Mouse (Mus musculus): ENCODE data around the gene Dlst.

Dlst gene

DNA sequence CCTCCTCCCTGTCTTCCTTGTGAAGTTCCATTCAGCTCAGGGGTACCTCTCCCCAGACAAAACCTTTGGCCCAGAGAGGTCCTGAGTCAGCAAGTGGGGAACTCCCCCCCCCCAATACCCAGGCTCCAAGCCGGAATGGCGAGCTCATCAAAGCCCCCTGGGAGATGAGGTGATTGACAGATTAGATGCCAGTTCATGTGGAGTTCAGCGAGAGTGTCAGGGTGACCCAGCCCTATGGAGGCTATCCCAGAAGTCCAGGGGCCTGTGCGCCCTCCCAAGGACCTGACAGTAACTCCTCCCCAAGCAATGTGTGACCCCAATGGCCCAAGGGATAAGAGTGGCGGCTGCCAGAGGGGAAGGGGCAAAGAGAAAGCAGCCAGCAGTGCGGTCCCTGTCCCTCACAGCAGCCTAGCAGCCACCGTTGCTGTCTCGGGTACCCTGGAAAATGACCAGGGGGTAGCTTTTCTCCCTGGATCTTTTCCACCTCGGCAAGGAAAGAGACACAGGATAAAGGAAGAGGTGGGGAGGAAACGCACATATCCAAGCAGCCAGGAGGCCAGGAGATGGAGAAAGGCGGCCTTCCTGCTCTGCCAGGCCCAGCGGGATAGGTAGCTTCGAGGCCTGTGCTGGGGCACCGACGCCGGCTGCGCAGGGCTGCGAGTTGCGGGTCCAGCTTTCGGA lies 39.8 kb downstream of the Dlst start:
- DNase-seq (ENCODE audit: low spot score in 2 of 2): no peak

DNA sequence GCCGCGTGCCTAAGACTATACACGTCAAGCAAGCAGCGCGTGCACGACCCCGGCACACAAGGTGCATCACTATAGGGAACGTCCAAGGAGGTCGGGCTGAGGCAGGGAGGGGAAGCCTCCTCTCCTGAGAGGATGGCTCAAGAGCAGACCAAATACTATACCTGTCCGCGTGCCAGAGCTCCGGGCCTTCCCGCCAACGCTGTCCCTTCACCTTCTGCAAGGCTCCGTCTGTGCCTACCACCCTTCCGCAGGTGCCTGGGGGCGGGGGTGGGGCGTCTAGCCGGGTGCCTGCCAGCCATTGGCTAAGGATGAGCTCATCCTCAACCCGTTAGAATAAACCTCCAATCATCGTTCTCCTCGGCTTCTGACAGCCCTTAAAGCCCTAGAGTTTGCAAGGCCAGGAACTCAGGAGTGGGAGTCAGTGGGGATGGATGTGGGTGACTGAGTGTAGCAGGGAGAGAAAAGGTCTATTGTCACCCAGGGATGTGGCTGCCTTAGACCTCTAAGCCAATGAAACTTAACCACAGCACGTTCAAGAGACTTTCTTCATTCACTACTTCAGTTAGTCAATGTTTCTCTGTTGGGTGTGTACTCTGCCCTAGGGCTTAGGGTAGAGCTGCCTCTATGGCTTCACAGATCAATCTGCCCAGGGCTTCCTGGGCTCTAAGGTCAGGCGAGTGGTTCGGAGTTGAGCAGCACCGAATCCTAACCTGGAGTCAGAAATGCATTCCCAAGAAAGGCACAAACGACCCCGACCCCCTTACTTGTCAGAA lies 40.6 kb downstream of the Dlst start, which contains the start of gene Rps6kl1:
Rps6kl1 (minus strand) TSS at position 263 of the 773 bp plus-strand sequence.
- peak; percentile 34 to 45 for DNase-seq (ENCODE audit: low spot score in 2 of 2)

DNA sequence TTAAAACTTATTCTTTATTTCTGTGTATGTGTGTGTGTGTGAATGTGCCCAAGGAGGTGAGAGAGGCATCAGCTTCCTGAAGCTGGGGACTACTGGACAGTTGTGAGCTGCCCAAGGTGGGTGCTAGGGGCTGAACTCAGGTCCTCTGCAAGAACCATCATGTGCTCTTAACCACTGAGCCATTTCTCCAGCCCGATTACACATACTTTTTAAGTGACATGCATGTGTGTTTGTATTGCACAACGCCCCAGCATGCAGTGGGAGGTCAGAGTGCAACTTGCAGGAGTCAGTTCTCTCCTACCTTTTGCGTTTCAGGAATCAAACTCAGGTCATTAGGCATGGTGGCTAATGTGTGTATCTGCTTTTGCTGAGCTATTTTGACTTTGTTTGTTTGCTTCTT lies 42.4 kb downstream of the Dlst start:
- DNase-seq (ENCODE audit: low spot score in 2 of 2): no peak

DNA sequence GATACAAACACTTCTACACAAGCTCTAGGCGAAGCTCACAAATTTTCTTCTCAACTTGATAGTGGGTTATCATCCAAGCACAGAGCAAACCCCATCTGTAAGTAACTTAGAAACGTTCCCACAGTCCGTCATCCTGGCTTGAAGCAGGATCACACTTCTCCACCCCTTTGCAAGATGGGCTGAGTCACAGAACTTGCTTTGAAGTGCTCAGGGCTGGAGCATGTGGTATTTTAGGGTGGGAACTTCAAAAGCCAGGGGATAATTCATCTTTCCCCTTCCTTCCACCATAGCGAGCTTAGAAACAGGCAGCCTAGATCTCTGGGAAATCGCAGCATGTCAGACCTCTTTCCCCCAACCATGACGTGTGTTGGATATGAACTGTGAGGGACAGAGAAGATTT lies 45.7 kb downstream of the Dlst start:
- no peak for DNase-seq (ENCODE audit: low spot score in 2 of 2)

DNA sequence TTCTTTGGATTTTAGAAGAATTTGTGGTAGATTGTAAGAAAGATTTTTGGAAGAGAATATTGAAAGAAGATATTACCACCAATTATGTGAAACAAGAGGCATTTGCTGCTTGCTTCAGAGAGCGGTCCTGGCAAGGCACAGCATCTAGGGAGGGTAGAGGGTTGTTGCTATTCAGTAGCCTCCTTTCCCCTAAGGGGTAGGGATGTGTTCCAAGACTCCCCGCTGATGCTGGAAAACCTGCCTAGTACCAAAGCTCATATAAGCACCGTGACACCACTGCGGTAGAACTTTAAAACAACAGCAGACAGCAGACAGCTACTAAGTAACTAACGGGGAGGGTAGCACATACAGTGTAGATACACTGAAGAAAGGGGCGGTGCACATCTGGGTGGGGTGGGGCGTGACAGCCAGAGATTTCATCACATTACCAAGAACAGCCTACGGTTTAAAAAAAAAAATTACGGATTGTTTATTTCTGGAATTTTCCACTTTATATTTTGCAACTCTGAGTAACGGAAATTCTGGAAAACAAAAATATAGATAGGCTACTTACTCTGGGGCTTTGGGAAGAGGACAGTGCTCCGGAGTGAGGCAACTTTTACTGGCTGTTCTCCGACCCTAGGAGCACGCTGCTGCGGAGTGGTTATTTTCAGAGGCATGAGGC lies 47.3 kb downstream of the Dlst start:
- DNase-seq (ENCODE audit: low spot score in 2 of 2): no peak

DNA sequence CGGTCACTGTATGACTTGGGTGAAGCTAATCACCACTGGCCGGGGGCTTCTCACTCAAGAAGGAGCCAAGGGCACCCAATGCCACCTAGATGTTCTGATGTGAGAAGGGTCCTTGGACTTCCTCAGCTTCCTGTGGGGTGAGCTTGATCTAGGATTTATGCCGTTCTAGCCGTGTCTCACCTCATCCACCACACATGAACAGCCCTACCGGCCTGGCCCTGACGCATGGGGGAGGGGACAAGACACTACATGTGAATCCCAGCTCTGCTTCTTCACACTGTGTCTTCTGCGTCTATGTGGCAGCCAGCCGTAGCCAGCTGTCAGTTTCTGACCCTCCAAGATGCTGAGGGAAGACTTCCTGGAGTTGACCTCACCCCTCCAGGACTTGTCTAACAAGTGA lies 48.2 kb downstream of the Dlst start:
- no peak for DNase-seq (ENCODE audit: low spot score in 2 of 2)

DNA sequence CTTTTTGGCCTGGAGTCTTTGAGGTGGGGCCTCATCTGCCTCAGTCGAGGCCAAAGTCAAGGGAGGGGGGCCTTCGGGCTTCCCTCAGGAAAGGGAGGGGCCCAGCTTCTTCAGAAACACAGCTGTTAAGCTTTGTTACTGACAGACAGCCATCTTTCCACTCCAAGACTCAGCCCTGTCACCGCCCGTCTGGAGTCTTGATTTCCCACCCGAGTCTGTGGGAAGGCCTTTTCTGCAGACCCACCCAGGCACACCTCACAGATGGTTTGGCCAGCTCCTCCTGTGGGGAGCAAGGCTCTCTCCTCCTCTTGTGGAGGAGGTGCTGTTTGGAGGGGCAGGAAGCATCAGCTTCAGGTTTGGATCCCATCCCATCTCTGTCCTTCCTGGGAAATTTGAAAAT lies 49.0 kb downstream of the Dlst start:
- no peak for DNase-seq (ENCODE audit: low spot score in 2 of 2)

DNA sequence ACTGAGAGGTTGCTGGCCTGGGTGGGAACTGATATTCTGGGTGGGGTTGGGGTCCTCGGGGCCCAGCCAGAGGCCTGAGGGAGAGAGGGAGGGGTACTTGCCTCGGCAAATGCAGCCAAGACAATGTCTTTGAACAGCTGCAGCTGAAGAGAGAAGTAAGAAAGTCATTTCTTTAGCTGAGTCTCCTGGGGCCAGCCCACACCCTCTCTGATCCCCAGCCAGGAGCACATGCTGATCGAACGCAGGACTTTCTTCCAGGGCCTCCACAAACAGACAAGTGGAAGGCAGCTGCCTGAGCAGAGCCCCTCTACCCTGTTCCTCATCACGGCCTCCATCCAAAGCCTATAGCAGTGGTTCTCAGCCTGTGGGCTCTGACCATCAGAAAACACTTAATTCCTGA lies 54.4 kb downstream of the Dlst start:
- DNase-seq (ENCODE audit: low spot score in 2 of 2): no peak

DNA sequence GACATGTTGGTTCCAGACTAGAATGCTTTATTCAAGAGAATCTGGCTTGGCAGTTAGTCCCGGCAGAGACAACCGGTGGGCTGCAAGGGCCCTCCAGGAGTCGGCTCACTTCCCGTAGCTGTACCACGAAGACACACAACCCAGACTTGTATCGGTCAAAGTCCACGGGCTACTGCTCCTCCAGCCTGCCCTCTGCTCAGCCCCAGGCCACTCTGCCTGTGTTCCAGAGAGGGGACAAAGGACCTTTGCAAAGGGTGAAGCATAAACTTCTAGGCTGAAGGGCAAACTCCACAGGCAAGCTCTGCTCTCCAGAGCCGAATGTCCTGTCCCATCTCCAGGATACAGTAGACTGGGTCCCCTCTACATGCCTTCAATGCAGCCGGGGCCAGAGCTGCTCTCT lies 56.0 kb downstream of the Dlst start:
- DNase-seq (ENCODE audit: low spot score in 2 of 2): no peak

DNA sequence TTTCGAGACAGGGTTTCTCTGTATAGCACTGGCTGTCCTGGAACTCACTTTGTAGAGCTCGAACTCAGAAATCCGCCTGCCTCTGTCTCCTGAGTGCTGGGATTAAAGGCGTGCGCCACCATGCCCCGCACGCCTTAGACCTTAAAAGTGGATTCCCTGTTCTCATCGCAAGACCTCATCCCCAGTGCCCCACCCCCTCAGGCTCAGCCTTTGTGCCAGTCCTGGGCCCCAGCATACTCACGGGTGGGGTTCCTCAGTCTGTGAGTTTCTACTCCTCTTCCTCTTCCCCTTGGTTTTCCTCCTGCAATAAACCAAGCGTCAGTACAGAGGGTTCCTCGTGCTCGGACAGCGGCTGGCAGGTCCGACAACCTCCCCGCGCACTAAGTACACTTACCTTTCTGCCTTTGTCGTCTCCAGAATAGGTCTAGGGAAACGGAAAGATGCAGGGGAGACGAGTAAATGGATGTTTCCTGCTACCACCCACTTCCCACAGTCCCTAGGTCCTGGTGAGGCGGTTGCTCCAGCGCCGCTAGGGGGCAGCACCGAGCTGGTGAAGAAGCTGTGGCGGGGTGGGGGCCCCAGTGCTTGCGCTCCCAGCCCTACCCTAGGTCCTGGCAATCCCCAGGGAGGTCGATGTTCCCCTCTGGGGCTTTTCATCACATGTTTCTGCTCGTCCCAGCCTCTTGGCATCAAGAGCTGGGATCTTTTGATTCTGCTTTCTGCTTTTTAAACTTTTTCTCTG lies 58.7 kb downstream of the Dlst start:
- peak; percentile 71 for DNase-seq (ENCODE audit: low spot score in 2 of 2)

DNA sequence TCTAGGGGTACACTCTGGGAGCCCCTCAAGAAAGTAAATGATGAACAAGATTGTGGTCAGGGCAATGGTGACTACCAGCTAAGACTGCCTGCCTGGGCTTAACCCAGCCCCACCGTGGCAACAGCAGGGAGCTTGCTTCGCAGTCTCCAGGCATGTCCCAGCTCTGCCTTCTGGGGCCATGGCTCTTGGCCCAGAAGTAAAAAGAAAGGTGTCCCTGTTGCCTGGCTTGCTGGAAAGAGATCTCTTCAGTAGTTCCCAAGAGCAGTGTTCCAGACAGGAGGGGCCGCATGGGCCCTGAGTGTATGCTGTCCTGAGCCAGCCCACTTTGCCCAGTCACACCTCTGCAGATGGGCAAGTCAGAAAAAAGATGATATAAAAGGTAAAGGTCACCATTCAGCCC lies 59.2 kb downstream of the Dlst start:
- DNase-seq (ENCODE audit: low spot score in 2 of 2): no peak

DNA sequence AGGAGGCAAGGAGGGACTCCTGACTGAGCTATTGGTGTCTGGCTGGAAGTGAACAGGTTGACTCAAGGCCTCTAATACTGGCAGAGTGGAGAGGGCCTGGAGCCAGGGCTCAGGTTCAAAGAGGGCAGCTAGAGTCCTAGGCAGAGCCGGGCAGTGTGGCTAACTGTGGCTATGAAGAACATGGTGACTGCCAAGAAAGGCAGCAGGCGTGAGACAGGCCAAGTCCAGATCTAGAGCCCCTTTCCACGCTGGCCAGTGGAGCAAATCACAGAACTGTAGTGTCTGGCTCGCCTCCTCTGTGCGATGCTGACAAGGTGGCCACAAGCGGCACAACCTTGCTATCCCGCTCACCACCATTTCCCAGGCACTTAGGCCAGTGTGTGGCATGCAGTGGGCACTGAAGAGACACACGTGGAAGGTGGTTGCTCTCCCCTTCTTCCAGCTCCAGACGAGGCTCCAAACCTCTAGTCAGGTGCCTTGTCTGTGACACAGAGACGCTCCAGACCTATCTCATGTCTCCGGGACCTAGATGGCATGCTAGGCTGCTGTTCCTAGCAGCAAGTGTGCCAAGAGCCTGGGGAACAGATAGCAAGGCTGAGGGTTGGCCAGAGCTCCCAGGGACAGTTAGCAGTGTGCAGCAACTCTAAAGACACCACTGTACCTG lies 59.8 kb downstream of the Dlst start:
- no peak for DNase-seq (ENCODE audit: low spot score in 2 of 2)

DNA sequence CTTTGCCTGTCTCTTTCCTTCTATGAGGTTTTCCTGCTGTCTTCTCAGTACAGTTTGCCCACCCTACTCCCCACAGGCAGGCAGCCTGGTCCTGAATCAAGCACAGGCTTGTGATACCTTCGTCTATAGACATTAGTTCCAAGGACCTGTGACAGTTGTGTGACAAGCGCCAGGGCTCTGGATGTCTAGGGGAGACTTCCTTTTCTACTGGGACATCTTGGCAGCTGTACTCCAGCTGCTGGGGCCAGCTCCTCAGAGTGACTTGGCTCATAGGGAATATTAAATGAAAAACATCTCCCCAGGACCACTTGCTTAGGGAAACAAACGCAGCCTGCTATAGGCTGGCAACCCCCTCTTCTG lies 60.3 kb downstream of the Dlst start:
- DNase-seq (ENCODE audit: low spot score in 2 of 2): no peak

DNA sequence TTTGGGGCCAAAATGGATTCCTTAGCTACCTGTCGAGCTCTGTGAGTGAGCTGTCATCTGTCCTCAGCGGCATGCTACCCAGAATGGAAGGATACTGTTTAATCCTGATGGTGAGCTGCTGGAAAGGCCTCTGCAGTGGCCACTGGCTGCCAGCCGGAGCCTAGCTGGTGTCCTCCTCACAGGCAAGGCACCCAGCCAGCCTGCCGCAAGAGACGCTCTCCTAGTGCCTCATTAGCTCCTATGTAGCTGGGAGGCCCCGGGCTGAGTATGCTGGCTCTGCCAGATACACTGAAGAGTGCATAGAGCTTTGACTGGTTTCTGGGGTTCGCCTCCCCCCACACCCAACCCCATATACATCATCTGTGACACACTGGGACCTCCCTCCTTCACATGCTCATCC lies 63.4 kb downstream of the Dlst start:
- no peak for DNase-seq (ENCODE audit: low spot score in 2 of 2)

DNA sequence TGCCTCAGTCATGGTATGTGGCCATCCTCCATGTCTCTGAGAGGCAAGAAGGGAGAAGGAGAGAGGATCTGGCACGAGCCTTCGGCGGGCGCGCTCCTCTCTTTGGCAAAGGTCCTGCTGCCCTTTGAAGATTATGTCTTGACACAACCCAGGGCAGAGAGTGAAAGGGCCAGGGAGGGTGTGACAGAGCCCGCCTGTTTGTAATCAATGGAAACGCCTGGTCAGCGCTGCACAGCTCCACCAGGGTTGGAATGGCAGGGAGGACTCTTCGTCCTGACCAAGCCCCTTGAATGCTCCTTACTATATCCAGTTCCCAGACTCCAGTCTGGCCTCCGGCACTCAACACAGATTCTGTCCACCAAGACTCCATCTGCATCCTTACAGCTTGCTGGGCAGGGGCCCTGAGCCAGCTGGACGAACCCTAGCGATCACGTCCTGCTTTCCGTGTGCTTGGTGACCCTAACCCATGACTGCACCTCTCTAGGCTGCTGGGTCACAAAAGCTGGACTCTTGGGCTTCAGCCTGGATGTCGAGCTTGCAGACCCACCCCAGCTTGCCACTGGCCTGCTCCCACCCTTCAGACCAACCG lies 64.5 kb downstream of the Dlst start:
- DNase-seq (ENCODE audit: low spot score in 2 of 2): no peak

DNA sequence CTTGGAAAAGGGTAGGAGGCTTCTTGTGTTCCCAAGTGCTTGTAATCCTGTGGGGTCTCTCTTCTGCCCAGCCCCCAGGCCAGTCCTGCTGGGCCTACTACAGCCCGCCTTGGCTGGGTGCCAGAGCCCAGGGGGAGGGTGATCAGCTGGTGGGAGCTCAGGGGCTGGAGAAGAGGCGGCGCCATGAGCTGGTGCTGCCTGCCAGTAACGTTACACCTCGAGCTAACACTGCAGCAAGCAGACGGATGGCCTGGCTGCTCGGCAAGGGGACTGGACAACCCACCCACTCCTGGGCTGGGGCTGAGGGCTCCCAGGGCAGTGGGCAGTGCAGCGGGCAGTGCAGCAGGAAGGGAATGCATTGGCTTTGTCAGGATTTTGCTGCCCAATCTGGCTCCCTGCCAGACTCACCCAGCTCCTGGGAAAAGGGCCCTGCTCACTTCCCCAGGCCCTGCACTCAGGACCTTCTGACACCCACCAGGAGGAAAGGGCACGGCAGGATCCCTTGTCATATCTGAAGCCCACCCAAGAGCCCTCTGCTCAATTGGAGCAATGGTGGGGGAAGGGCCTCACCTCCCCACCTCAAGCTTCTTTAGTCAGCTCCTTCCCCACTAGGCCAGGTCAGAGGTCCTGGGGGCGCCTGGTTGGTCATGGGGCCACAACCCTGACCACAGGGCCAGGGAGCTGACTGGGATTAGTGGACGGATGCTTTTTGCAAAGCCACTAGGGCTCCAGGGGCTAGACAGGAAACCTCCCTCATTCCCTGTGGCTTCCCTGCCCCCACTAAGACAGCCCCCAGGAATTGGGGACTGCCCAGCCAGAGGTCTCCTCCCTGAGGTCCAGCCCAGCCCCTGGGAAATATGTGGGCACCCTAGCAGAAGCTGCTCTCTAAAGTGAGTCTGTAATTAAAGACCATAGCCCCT lies 65.6 kb downstream of the Dlst start:
- DNase-seq (ENCODE audit: low spot score in 2 of 2): no peak

DNA sequence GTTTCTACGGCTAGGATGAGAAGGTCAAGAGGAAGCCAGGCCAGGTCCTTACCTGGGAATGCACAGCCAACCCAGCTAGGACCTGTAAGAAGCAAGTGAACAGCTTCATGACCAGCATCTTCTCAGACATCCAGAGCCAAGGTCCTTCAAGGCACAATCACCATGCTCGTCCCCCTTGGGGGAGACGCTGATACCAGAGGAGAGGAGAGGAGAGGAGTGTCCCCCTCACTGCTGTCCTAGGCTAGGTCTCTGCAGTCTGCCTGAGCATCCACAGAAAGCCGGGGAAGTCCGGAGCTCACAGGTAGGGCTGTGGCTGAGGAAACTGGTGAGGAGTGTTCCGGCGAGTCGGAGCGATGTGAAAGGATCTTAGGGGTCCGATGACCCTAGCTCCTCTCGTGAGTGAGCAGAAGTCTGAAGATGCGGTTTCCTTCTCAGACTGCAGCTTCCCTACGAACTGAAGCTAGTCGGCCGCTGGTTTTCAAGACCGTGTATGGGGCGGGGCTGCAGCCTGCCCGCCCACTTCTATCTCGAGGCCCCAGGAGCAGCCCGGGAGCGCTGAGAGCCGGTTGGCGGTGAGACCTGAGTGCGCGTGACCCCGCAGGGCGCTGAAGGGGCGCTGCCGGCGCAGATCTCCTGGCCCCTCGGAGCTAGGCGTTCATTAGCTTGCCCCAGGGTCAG lies 66.4 kb downstream of the Dlst start:
- peak; percentile 37 to 47 for DNase-seq (ENCODE audit: low spot score in 2 of 2)

DNA sequence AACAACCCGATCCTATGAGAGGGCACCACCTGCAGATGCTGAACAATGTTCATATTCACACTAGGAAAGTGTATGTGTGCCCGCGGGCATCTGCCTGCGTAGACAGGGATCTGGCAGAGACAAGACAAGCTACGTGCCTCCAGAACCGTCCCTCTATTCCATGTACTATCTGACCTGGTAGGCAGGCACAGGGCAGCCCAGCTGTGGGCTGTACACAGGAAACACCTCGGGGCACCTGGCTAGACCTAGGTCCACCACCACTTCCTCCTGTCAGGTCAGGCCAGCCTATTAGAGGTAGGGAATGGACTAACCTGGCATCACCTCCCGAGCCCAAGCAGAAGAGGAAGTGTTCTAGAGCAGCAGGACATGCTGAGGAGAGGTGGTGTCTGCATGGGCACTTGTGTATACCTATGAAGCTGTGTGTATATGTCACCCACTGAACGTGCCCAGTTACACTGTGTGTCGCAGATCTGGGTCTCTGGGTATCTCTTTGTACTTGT lies 67.2 kb downstream of the Dlst start, which contains the start of gene Pgf:
Pgf (minus strand) TSS at position 51 of the 500 bp plus-strand sequence.
- DNase-seq (ENCODE audit: low spot score in 2 of 2): no peak

DNA sequence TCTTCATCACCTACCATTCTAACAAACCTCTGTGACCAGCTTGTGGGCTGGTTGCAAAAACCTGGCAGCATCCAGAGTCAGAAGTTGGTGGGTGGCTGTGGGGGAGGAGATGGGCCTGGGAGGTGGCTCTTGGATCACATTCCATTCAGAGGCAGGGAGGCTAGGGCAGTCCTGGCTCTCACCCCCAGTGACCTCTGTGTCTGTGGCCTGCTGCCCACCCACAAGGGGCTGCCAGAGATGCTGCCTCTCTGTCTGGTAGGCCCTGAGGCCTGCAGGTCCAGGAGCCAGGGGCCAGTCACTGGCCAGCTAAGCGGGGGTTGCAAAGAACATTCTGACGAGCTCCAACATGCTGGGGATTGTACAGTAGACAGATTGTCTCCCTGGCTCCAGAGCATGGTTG lies 67.7 kb downstream of the Dlst start:
- DNase-seq (ENCODE audit: low spot score in 2 of 2): no peak

All from spleen, postnatal 36 days (tissue).